Mouse (Mus musculus): Measurements from ENCODE around the gene Lce1i.
"Not testable (repeated sequence)": the region's sequence is repeated elsewhere in the genome, so short reads cannot be mapped to it uniquely, and the experiment has no call there.

Gene Lce1i

DNA sequence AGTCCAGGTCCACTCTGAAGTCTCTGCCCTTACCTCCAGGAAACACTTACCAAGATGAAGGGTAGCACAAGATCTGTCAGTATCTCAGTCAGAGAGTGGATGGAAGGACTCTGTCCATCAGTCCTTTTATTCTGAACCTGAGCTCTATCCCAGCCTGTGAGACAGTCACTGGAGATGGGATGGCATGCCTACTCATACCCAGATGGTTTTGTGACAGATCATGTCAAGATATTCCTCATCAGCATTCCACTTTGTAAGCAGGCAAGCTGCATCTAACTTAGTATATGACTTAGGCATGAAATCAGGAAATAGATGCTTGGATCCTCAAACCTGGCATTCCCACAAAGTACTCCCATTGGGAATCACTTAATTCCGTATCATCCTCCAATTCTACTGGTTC, at the start of gene Lce1i:
TSS of gene Lce1i (minus strand) at position 101 of the 400 bp plus-strand sequence.
- DNase-seq (ENCODE audit: low spot score in 2 of 2), result no peak

DNA sequence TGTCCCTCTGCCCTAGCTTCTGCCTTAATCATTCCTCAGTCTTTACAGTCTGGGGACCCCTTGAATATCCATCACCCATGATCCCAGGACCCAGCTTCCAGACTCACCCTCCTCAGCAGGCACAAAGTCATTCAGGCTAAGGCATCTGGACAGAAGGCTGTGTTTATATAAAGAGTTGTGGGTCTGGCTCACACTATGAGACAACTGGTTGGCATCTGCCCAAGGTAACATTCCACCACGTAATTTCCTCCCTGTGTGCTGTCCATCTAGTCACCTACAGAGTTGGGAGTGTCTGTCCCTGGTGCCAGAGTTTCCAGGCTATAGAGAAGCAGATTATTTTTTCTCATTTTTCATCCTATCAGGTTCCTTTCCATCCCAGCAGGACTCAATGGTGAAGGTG, 48.4 kb upstream of the Lce1i start, which contains the start of gene Kprp:
TSS of gene Kprp (minus strand) at position 140 of the 400 bp plus-strand sequence.
- DNase-seq (ENCODE audit: low spot score in 2 of 2), result no peak

DNA sequence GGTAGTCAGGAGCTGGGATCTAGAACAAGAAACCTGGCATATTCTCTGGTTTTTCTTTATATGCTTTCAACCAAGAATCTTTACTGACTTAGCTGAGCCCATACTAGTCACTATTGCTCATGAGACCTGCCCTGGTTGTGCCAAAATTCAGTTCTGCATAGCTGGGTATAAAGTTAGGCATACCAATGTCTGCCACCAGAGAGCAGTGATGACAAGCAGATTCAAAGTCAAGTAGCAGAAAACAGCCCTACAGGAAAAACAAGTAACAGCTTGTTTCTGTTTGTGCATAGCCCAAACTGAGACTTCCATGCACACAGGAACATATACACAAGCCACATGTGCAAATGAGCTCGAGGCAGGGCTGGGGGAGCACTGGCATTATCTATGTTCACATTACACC, 47.1 kb upstream of the Lce1i start:
- no peak for DNase-seq (ENCODE audit: low spot score in 2 of 2)

DNA sequence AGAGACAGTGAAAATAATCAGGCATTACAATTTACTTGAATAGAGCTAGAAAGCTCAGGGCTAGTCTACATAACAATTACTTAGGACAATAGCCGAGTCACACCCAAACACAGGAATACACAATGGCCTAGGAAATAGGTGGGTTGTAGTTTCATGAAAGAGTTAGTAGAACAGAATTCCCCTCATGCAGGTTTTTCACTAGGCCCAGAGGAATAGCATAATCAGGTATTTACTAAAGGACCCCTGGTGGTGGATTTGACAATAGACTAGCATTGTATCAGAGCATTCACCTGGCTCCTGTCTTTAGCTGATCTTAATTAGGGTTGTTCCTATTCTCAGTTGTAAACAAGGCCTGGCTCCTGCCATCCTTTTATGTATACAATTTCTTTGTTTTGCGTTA, 37.3 kb upstream of the Lce1i start:
- not testable (repeated sequence) for DNase-seq (ENCODE audit: low spot score in 2 of 2)

DNA sequence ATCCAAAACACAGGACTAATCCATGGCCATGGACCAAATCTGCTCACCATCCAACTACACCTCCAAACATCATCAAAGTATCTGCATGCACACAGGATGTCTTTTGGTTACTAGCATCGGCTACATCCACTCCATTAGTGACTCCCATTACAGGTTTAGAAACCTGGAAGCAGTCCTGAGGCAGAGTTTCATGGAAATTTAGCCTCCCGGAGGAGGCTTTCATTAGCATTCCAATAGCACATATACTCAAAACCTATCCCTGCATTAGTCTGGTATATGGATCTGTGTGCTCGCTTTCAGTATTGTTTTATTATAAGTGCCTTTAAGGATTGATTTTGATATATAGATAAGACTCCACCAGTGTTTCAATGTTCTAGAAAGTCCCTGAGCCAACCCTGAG, 36.9 kb upstream of the Lce1i start:
- DNase-seq (ENCODE audit: low spot score in 2 of 2), result no peak

DNA sequence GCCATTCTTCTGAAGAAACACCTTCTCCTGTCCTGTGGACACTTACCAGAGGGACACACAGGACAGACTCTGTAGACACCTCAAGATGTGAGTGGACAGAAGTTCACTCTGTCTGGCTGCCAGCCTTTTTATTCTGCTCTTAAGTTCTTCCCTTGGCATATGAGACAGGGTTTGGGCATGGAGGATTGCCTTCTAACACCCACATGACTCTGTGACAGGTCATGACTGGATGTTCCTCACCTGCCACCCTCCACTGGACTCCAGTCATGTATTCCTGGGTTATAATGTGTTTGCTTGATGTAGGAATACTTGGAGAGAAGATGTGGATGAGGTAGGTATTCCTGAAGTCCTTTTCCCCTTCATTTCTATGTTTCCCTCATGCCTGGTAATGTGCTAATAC, 29.1 kb upstream of the Lce1i start, which contains the start of gene Lce1k:
TSS of gene Lce1k (minus strand) at position 101 of the 400 bp plus-strand sequence.
- DNase-seq (ENCODE audit: low spot score in 2 of 2), result no peak

DNA sequence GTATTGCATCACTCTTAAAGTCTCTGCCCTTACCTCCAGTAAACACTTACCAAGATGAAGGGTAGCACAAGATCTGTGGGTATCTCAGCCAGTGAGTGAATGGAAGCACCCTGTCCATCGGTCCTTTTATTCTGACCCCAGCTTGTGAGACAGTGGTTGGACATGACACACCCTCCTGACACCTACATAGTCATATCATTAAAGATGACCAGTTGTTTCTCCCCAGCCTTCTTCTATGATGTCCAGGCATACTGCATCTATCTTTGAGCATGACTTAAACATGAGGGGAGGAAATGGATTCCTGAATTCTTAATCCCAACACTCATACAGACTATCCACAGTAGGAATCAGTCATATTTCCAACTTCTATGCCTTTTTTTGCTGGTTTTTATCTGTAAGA, 11.7 kb upstream of the Lce1i start, which contains the start of gene Lce1j:
TSS of gene Lce1j (minus strand) at position 101 of the 400 bp plus-strand sequence.
- DNase-seq (ENCODE audit: low spot score in 2 of 2), result no peak

DNA sequence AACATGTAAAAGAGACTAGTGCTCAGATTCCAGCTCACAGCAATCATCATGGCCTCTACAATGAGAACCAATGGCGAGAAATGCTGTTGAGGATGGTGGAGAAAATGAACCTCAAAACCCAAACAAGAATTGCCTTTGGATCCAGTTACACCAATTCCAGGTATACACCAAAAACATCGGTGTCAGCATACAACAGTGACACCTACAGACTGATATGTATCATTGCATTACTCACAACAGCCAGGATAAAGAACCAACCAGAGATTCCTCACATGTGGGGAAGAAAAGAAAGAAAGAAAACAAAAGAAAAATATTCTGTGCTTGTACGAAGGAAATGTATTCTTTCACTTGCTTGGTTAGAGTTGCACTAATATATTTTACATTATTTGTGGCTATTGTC, 7.1 kb downstream of the Lce1i start:
- DNase-seq (ENCODE audit: low spot score in 2 of 2), result no peak

DNA sequence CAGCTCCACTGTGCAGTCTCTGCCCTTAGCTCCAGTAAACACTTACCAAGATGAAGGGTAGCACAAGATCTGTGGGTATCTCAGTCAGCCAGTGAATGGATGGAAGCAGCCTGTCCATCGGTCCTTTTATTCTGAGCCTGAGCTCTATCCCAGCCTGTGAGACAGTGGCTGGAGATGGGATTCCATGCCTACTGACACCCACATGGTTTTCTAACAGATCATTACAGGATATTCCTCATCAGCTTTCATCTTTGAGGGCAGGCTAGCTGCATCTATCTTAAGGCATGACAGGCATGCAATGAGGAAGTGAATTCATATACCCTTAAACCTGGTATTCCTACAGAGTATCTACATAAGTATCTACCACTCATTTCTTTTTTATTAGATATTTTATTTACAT, 13.7 kb downstream of the Lce1i start, which contains the start of gene Lce1h:
TSS of gene Lce1h (minus strand) at position 101 of the 400 bp plus-strand sequence.
- no peak for DNase-seq (ENCODE audit: low spot score in 2 of 2)

DNA sequence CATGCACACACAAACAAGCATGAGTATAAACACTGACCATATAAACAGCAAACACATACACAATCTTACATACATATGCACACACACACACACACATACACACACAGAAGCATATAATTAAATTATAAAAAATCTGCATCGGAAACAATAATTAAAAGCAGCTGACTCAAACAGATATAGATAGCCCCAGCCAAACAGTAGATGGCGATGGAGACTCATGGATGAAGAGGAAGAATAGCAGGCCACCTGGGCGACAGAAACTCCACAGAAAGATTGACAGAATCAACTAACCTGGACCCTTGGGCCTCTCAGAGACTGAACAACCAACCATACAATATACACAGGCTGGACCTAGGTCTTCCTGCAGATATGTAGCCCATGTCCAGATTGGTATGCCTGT, 25.5 kb downstream of the Lce1i start:
- no peak for DNase-seq (ENCODE audit: low spot score in 2 of 2)

DNA sequence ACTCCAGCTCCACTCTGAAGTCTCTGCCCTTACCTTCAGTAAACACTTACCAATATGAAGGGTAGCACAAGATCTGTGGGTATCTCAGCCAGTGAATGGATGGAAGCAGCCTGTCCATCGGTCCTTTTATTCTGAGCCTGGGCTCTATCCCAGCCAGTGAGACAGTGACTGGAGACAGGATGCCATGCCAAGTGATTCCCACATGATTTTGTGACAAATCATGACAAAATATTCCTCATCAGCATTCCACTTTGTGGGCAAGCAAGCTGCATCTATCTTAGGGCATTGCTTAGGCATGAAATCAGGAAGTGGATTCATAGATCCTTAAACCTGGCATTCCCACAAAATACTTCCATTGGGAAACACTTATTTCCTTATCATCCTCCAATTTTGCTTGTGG, 26.5 kb downstream of the Lce1i start, which contains the start of gene Lce1g:
TSS of gene Lce1g (minus strand) at position 101 of the 400 bp plus-strand sequence.
- DNase-seq (ENCODE audit: low spot score in 2 of 2), result no peak

DNA sequence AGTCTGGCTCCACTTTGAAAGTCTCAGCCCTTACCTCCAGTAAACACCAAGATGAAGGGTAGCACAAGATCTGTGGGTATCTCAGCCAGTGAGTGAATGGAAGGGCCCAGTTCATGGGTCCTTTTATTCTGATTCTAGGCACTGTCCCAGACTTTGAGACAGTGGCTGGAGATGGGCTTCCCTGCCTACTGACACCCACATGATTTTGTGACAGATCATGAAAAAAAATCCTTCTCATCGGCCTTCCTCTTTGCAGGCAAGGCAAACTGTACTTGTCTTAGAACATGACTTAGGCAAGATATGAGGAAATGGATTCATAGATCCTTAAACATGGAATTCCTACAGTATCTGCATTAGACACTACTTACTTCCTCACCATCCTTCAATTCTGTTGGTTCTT, 39.7 kb downstream of the Lce1i start, which contains the start of gene Gm38119:
TSS of gene Gm38119 (minus strand) at position 101 of the 400 bp plus-strand sequence.
- no peak for DNase-seq (ENCODE audit: low spot score in 2 of 2)
